Mouse (Mus musculus): ENCODE measurements around the gene Rpl19. TPM values are rescaled to one million over a fixed set of nuclear protein-coding genes. Genes with fewer than 3 reads are reported as not detected.

Gene Rpl19
- total and polyA plus RNA-seq, 3 experiments, result 2,949 to 5,259 (median 3,446) TPM

GRCm38 (mm10) chr11:98052129-98052988 lies 25.8 kb downstream of the Rpl19 start (continued):
- TF ChIP-seq HCFC1 (IDR thresholded peaks at IDR 0.05; ENCODE audit: low read depth, low read length) (no peak), USF2 (conservative IDR thresholded peaks at IDR 0.05; ENCODE audit: low read depth, low read length) (no peak), SIN3A (IDR thresholded peaks at IDR 0.05; ENCODE audit: low read length) (no peak)

GRCm38 (mm10) chr11:98052989-98053834 lies 26.7 kb downstream of the Rpl19 start, which contains the start of gene Stac2:
TSS of gene Stac2 (minus strand) at chr11:98053462.
- Histone ChIP-seq H3K27ac (ENCODE audit: insufficient read depth, low read depth) (no peak within 1 kb of the TSS), H3K27me3 (replicated peaks) (no peaks in the 10 kb centered on the region), H3K36me3 (replicated peaks in 1 of 2; ENCODE audit: control insufficient read depth in 1 of 2, insufficient read depth in 1 of 2, low read length in 1 of 2) (no peaks in the 10 kb centered on the region), H3K4me2 (ENCODE audit: insufficient read depth, low read depth, poor library complexity, severe bottlenecking) (no peak within 1 kb of the TSS), H3K9me3 (replicated peaks; ENCODE audit: low read length) (peaks cover 19% of the 10 kb centered on the region), H3K9ac (ENCODE audit: insufficient read depth, low read depth) (no peak within 1 kb of the TSS), H3K79me2 (replicated peaks; ENCODE audit: control insufficient read depth, extremely low read depth, insufficient read depth, poor library complexity, severe bottlenecking) (no peaks in the 10 kb centered on the region), H3K4me1 (ENCODE audit: control insufficient read depth in 1 of 2, insufficient read depth in 2 of 2) (peaks cover 21 to 47% of the 10 kb centered on the region in 2 experiments), H3K4me3 (replicated peaks in 1 of 3; ENCODE audit: low read depth in 2 of 3, low read length in 2 of 3, poor library complexity in 1 of 3) (no peak within 1 kb of the TSS)
- dilution Hi-C loops (cut with MboI; ENCODE audit: extremely low pct_ligation_motif_present, extremely low pct_unique_long_range_greater_than_20kb, low sequenced_read_pairs), result no loop called here
- no peak for DNase-seq (ENCODE audit: extremely low read depth)
- in situ Hi-C loops (cut with MboI; ENCODE audit: low pct_ligation_motif_present, low pct_unique_long_range_greater_than_20kb, low sequenced_read_pairs), result no loop called here
- no peak for TF ChIP-seq E2F4 (IDR thresholded peaks at IDR 0.05; ENCODE audit: insufficient replicate concordance, low read depth, low read length)
- TF ChIP-seq USF1 (IDR thresholded peaks at IDR 0.05; ENCODE audit: low read depth, low read length), result no peak
- TF ChIP-seq MYC (IDR thresholded peaks at IDR 0.05; ENCODE audit: low read depth, low read length), result no peak
- no peak for TF ChIP-seq EP300 (IDR thresholded peaks at IDR 0.05; ENCODE audit: low read length)
- no peak for TF ChIP-seq MAFK (IDR thresholded peaks at IDR 0.05; ENCODE audit: insufficient replicate concordance, low read length)
- TF ChIP-seq HCFC1 (IDR thresholded peaks at IDR 0.05; ENCODE audit: low read depth, low read length), result no peak
- TF ChIP-seq JUND (conservative IDR thresholded peaks at IDR 0.05; ENCODE audit: low read depth, low read length), result no peak
- TF ChIP-seq ZMIZ1 (IDR thresholded peaks at IDR 0.05; ENCODE audit: low read depth, low read length), result no peak
- TF ChIP-seq MAZ (IDR thresholded peaks at IDR 0.05; ENCODE audit: low read depth, low read length), result no peak
- no peak for TF ChIP-seq SIN3A (IDR thresholded peaks at IDR 0.05; ENCODE audit: low read length)
- no peak for TF ChIP-seq MXI1 (IDR thresholded peaks at IDR 0.05; ENCODE audit: low read depth, low read length)
- TF ChIP-seq PAX5 (IDR thresholded peaks at IDR 0.05; ENCODE audit: low read length), result no peak
- no peak for TF ChIP-seq ZKSCAN1 (IDR thresholded peaks at IDR 0.05; ENCODE audit: borderline replicate concordance, low read depth, low read length)

GRCm38 (mm10) chr11:98057466-98057865 lies 31.0 kb downstream of the Rpl19 start:
- Histone ChIP-seq H3K9me3 (replicated peaks; ENCODE audit: low read length) (peaks cover 13% of the 10 kb centered on the region), H3K4me3 (replicated peaks in 1 of 3; ENCODE audit: low read depth in 2 of 3, low read length in 2 of 3, poor library complexity in 1 of 3) (no peak overlapping the region), H3K9ac (ENCODE audit: insufficient read depth, low read depth) (no peak overlapping the region), H3K27me3 (replicated peaks) (no peaks in the 10 kb centered on the region), H3K4me1 (ENCODE audit: control insufficient read depth in 1 of 2, insufficient read depth in 2 of 2) (peaks cover 20 to 28% of the 10 kb centered on the region in 2 experiments), H3K36me3 (replicated peaks in 1 of 2; ENCODE audit: control insufficient read depth in 1 of 2, insufficient read depth in 1 of 2, low read length in 1 of 2) (no peaks in the 10 kb centered on the region), H3K4me2 (ENCODE audit: insufficient read depth, low read depth, poor library complexity, severe bottlenecking) (no peak overlapping the region), H3K79me2 (replicated peaks; ENCODE audit: control insufficient read depth, extremely low read depth, insufficient read depth, poor library complexity, severe bottlenecking) (no peaks in the 10 kb centered on the region), H3K27ac (ENCODE audit: insufficient read depth, low read depth) (no peak overlapping the region)
- in situ Hi-C loops (cut with MboI; ENCODE audit: low pct_ligation_motif_present, low pct_unique_long_range_greater_than_20kb, low sequenced_read_pairs) (no loop called here), dilution Hi-C loops (cut with MboI; ENCODE audit: extremely low pct_ligation_motif_present, extremely low pct_unique_long_range_greater_than_20kb, low sequenced_read_pairs) (no loop called here)
- DNase-seq (ENCODE audit: extremely low read depth), result no peak
- TF ChIP-seq ELF1 (IDR thresholded peaks at IDR 0.05; ENCODE audit: low read depth, low read length) (0 out of 2 replicates have a peak, but pooled peaks have one; percentile 6), IRF4 (IDR thresholded peaks at IDR 0.05; ENCODE audit: low read depth, low read length) (no peak), POLR2AphosphoS2 (IDR thresholded peaks at IDR 0.05; ENCODE audit: low read depth, low read length) (no peak), MAZ (IDR thresholded peaks at IDR 0.05; ENCODE audit: low read depth, low read length) (0 out of 2 replicates have a peak, but pooled peaks have one; percentile 20)

Measured in CH12.LX (cell line).